Comparison of ENCODE assay signal across 9 mouse cellular contexts in genomic region chr11:67652194-67652892, GRCm38 (mm10). TPM values are rescaled to one million over a fixed set of nuclear protein-coding genes. Genes with fewer than 3 reads are reported as not detected.
DNase-seq lines count a peak whose midpoint lies in the region; ATAC-seq and TF ChIP-seq lines count a peak whose summit lies in the region.
"Had no signal": no experiment of that assay in that cellular context is flagged by ENCODE, and none has a peak within 500 bp of the region (broad histone marks: within the 10 kb centered on the region; RNA-seq: fewer than 3 reads in every experiment).

No protein-coding gene starts in this region.

- H3K9ac ChIP-seq in hindbrain, embryonic 14.5 days: no peak overlapping the region
- H3K9ac ChIP-seq in midbrain, embryonic 16.5 days (ENCODE audit: low read depth, low read length): 0 out of 2 replicates have a peak overlapping the region, but pooled peaks have one; percentile 33

- peak overlapping the region; percentile 30 for H3K4me2 ChIP-seq in hindbrain, embryonic 14.5 days (replicated peaks)
- peak overlapping the region; percentile 37 for H3K4me2 ChIP-seq in midbrain, embryonic 16.5 days (ENCODE audit: low read length)

- TF ChIP-seq CTCF in layer of hippocampus, adult 2 months (conservative IDR thresholded peaks at IDR 0.05): peak; percentile 74

- no peaks in the 10 kb centered on the region for H3K9me3 ChIP-seq in hindbrain, embryonic 14.5 days (ENCODE audit: control insufficient read depth, low read length)
- no peaks in the 10 kb centered on the region for H3K9me3 ChIP-seq in midbrain, embryonic 16.5 days (replicated peaks; ENCODE audit: control insufficient read depth, low read length, poor library complexity, severe bottlenecking)
- H3K9me3 ChIP-seq: megakaryocyte, embryonic 14.5 days had no signal

- intact Hi-C loops in heart, postnatal 25 days (cut with DNase I): no loop called here

- peak; percentile 42; the same call in 1 of the 2 replicates for ATAC-seq in common myeloid progenitor, adult 5-6 weeks (replicated peaks; ENCODE audit: low read depth, poor library complexity, severe bottlenecking)
- ATAC-seq in hindbrain, embryonic 14.5 days (ENCODE audit: low FRiP score): no peak
- ATAC-seq in midbrain, embryonic 16.5 days: peak; percentile 23; the same call in 1 of the 2 replicates

- peak overlapping the region; percentile 23 for H3K4me3 ChIP-seq in layer of hippocampus, adult 2 months
- no peak overlapping the region for H3K4me3 ChIP-seq in hindbrain, embryonic 14.5 days (replicated peaks; ENCODE audit: low read length)
- peak overlapping the region; percentile 16 for H3K4me3 ChIP-seq in midbrain, embryonic 16.5 days (ENCODE audit: low read depth, low read length)
- H3K4me3 ChIP-seq: megakaryocyte, embryonic 14.5 days had no signal

- no peaks in the 10 kb centered on the region for H3K36me3 ChIP-seq in hindbrain, embryonic 14.5 days (replicated peaks; ENCODE audit: control insufficient read depth, insufficient read depth)
- H3K36me3 ChIP-seq in midbrain, embryonic 16.5 days (ENCODE audit: control insufficient read depth, insufficient read depth, low read length): no peaks in the 10 kb centered on the region

- no peaks in the 10 kb centered on the region for H3K27me3 ChIP-seq in hindbrain, embryonic 14.5 days (ENCODE audit: control insufficient read depth, insufficient read depth, low read length)
- H3K27me3 ChIP-seq in midbrain, embryonic 16.5 days (ENCODE audit: control insufficient read depth, insufficient read depth, low read depth, low read length): no peaks in the 10 kb centered on the region

- peak overlapping the region; percentile 87 for H3K27ac ChIP-seq in layer of hippocampus, adult 2 months
- no peak overlapping the region for H3K27ac ChIP-seq in hindbrain, embryonic 14.5 days
- no peak overlapping the region for H3K27ac ChIP-seq in midbrain, embryonic 16.5 days (ENCODE audit: low read length)

- DNase-seq in layer of hippocampus, adult 2 months (ENCODE audit: low spot score in 2 of 2): no peak
- no peak for DNase-seq in layer of hippocampus, postnatal 25 days (ENCODE audit: extremely low spot score in 1 of 2, low spot score in 1 of 2)
- peak; percentile 82 for DNase-seq in R1 (ENCODE audit: low read depth, low spot score)
- peak; percentile 78 for DNase-seq in hindbrain, embryonic 14.5 days (ENCODE audit: low spot score)
- DNase-seq in spleen, adult 18-20 months: no peak
- no peak for DNase-seq in heart, postnatal 25 days (ENCODE audit: low spot score)

- 12% methylated on average over 14 of the region's 14 CpGs for WGBS in hindbrain, embryonic 14.5 days
- WGBS in midbrain, embryonic 16.5 days: 14% methylated on average over 14 of the region's 14 CpGs

- peaks cover 11% of the 10 kb centered on the region; the same call in 1 of the 2 replicates for H3K4me1 ChIP-seq in hindbrain, embryonic 14.5 days (replicated peaks; ENCODE audit: control insufficient read depth, insufficient read depth, low read length)
- H3K4me1 ChIP-seq in midbrain, embryonic 16.5 days (ENCODE audit: control insufficient read depth, insufficient read depth, low read length): peaks cover 17% of the 10 kb centered on the region

RNA-seq across cellular contexts. Expression of gene Rcvrn, which starts 42.8 kb away (rescaled TPM):
- 1 to 10 TPM; 1.4 to 1.9 TPM for total RNA-seq in layer of hippocampus, adult 2 months (2021)
- 1 to 10 TPM in 1 of 2 experiments, under 1 TPM in 1; 0.52 to 2.0 TPM for total RNA-seq in layer of hippocampus, postnatal 25 days (2021)
- not detected in 2 replicates for total RNA-seq in common myeloid progenitor, adult 5-6 weeks (2017)
- polyA plus RNA-seq in hindbrain, embryonic 14.5 days (2014; fragmentation: Nextera tagmentation; extraction: Ambion mirVana): not detected in 2 replicates
- not detected in 2 replicates for polyA plus RNA-seq in midbrain, embryonic 16.5 days (2015; fragmentation: Nextera tagmentation; extraction: Ambion mirVana)
- under 1 TPM in 1 of 2 experiments, not detected in 1; 0.23 TPM for total RNA-seq in heart, postnatal 25 days (2021)

Comparison
In these comparisons a context has a peak if more than half of its experiments do, and no peak if none do; other contexts are left out.
1. DNase-seq: peak in R1 (single experiment) and hindbrain, embryonic 14.5 days (single experiment); none in layer of hippocampus, adult 2 months (0 of 2), layer of hippocampus, postnatal 25 days (0 of 2), spleen, adult 18-20 months (0 of 2) and heart, postnatal 25 days (single experiment).